Comparison of ENCODE assay signal across 15 mouse cellular contexts in genomic region chr7:47108779-47109189, GRCm38 (mm10). TPM values are rescaled to one million over a fixed set of nuclear protein-coding genes. Genes with fewer than 3 reads are reported as not detected.
A peak's percentile ranks its signal among the peaks of the same experiment; 100 is the strongest.
DNase-seq lines count a peak whose midpoint lies in the region; ATAC-seq lines count a peak whose summit lies in the region.
"Had no signal": no experiment of that assay in that cellular context is flagged by ENCODE, and none has a peak within 500 bp of the region (broad histone marks: within the 10 kb centered on the region; RNA-seq: fewer than 3 reads in every experiment).

No protein-coding gene starts in this region.

- H3K4me2 ChIP-seq in forebrain, embryonic 16.5 days (ENCODE audit: low read length), result no peak overlapping the region
- no peak overlapping the region for H3K4me2 ChIP-seq in hindbrain, embryonic 11.5 days (replicated peaks; ENCODE audit: low read depth, low read length)
- H3K4me2 ChIP-seq: hindbrain, embryonic 13.5 days; midbrain, embryonic 11.5 days had no signal

- H3K36me3 ChIP-seq in forebrain, embryonic 16.5 days (ENCODE audit: control insufficient read depth, insufficient read depth), result no peaks in the 10 kb centered on the region
- no peaks in the 10 kb centered on the region for H3K36me3 ChIP-seq in hindbrain, embryonic 11.5 days (ENCODE audit: control insufficient read depth, insufficient read depth, low read length)

- 91% methylated on average over 13 of the region's 13 CpGs for WGBS in forebrain, embryonic 16.5 days
- WGBS in hindbrain, embryonic 11.5 days, result 88% methylated on average over 13 of the region's 13 CpGs

- no peaks in the 10 kb centered on the region for H3K27me3 ChIP-seq in forebrain, embryonic 16.5 days (replicated peaks; ENCODE audit: control insufficient read depth, insufficient read depth, low read length)
- no peaks in the 10 kb centered on the region for H3K27me3 ChIP-seq in hindbrain, embryonic 11.5 days (ENCODE audit: control insufficient read depth, insufficient read depth, low read length)
- H3K27me3 ChIP-seq: hindbrain, embryonic 13.5 days had no signal

- DNase-seq in frontal cortex, postnatal 10 days (ENCODE audit: low spot score in 2 of 2), result no peak
- DNase-seq in ovary, adult 18-20 months (ENCODE audit: low spot score), result peak; percentile 50
- no peak for DNase-seq in ovary, postnatal 14 days (ENCODE audit: low spot score)
- DNase-seq in adrenal gland, postnatal 10 days, result peak; percentile 20
- DNase-seq in naive thymus-derived CD4-positive, alpha-beta T cell, adult 2 months (ENCODE audit: low read depth), result peak; percentile 6
- no peak for DNase-seq in hindbrain, embryonic 11.5 days (ENCODE audit: low spot score)
- DNase-seq: cerebellum, adult 8-10 months; gastrocnemius, postnatal 36 days; kidney, adult 9 months; layer of hippocampus, postnatal 36 days had no signal

- peak; percentile 56 for ATAC-seq in frontal cortex, adult (ENCODE audit: low TSS enrichment)
- ATAC-seq in forebrain, embryonic 16.5 days, result no peak
- ATAC-seq in hindbrain, embryonic 11.5 days (ENCODE audit: low FRiP score), result no peak

- H3K27ac ChIP-seq in forebrain, embryonic 16.5 days (ENCODE audit: low read length), result no peak overlapping the region
- H3K27ac ChIP-seq in hindbrain, embryonic 11.5 days (ENCODE audit: low read depth, low read length), result no peak overlapping the region
- H3K27ac ChIP-seq: hindbrain, embryonic 13.5 days had no signal

- no peaks in the 10 kb centered on the region for H3K4me1 ChIP-seq in forebrain, embryonic 16.5 days (replicated peaks; ENCODE audit: control insufficient read depth, insufficient read depth, low read length)
- H3K4me1 ChIP-seq in hindbrain, embryonic 11.5 days (replicated peaks; ENCODE audit: control insufficient read depth, insufficient read depth, low read length), result no peaks in the 10 kb centered on the region
- H3K4me1 ChIP-seq: hindbrain, embryonic 13.5 days had no signal

- no peak overlapping the region for H3K9ac ChIP-seq in forebrain, embryonic 16.5 days (replicated peaks; ENCODE audit: low read depth, low read length)
- no peak overlapping the region for H3K9ac ChIP-seq in hindbrain, embryonic 11.5 days (ENCODE audit: low read depth, low read length)
- H3K9ac ChIP-seq: hindbrain, embryonic 13.5 days had no signal

- H3K4me3 ChIP-seq in forebrain, embryonic 16.5 days (replicated peaks; ENCODE audit: low read length), result no peak overlapping the region
- H3K4me3 ChIP-seq in hindbrain, embryonic 11.5 days (ENCODE audit: low read depth, low read length), result no peak overlapping the region
- H3K4me3 ChIP-seq: hindbrain, embryonic 13.5 days had no signal

- no peaks in the 10 kb centered on the region for H3K9me3 ChIP-seq in forebrain, embryonic 16.5 days (ENCODE audit: control insufficient read depth, low read length)
- no peaks in the 10 kb centered on the region for H3K9me3 ChIP-seq in hindbrain, embryonic 11.5 days (ENCODE audit: control insufficient read depth, low read length)
- H3K9me3 ChIP-seq: hindbrain, embryonic 13.5 days had no signal

RNA-seq across cellular contexts. Expression of gene Ptpn5, which starts 24.7 kb away (rescaled TPM):
- 1 to 10 TPM in 1 of 2 experiments, under 1 TPM in 1; 0.81 to 1.5 TPM for total RNA-seq in adrenal gland, postnatal 10 days (2021)
- 68.5 and 103 TPM in 2 replicates for polyA plus RNA-seq in forebrain, embryonic 16.5 days (2015; fragmentation: Nextera tagmentation; extraction: Ambion mirVana)
- polyA plus RNA-seq in hindbrain, embryonic 11.5 days (2014; fragmentation: Nextera tagmentation; extraction: Ambion mirVana), result 27.9 and 28.2 TPM in 2 replicates
- total RNA-seq: gastrocnemius, postnatal 36 days had no signal
- polyA plus RNA-seq: liver, embryonic 16.5 days had no signal

RNA-seq across cellular contexts. Expression of gene Tmem86a, which starts 58.4 kb away (rescaled TPM):
- 10 to 100 TPM; 27.0 to 32.5 TPM for total RNA-seq in adrenal gland, postnatal 10 days (2021)
- polyA plus RNA-seq in forebrain, embryonic 16.5 days (2015; fragmentation: Nextera tagmentation; extraction: Ambion mirVana), result 27.7 and 27.9 TPM in 2 replicates
- polyA plus RNA-seq in hindbrain, embryonic 11.5 days (2014; fragmentation: Nextera tagmentation; extraction: Ambion mirVana), result 8.7 and 10.4 TPM in 2 replicates

Comparison
In these comparisons a context has a peak if more than half of its experiments do, and no peak if none do; other contexts are left out.
1. DNase-seq: peak in ovary, adult 18-20 months (single experiment), adrenal gland, postnatal 10 days (single experiment) and naive thymus-derived CD4-positive, alpha-beta T cell, adult 2 months (single experiment); none in frontal cortex, postnatal 10 days (0 of 2), ovary, postnatal 14 days (single experiment) and hindbrain, embryonic 11.5 days (single experiment).